Mouse (Mus musculus) heart, postnatal 0 days (tissue): Measurements from ENCODE around the gene Arid1b.

Source experiments
- CTCF ChIP-seq: IDR thresholded peaks from 2 replicates; pipeline ENCODE4 v1.5.1; 2016; ENCODE audit warnings: antibody characterized with exemption, control low read depth, low read depth
- EP300 ChIP-seq: IDR thresholded peaks from 2 replicates; pipeline ENCODE4 v1.6.1; 2016; ENCODE audit warnings: antibody characterized with exemption, low read depth

DNA sequence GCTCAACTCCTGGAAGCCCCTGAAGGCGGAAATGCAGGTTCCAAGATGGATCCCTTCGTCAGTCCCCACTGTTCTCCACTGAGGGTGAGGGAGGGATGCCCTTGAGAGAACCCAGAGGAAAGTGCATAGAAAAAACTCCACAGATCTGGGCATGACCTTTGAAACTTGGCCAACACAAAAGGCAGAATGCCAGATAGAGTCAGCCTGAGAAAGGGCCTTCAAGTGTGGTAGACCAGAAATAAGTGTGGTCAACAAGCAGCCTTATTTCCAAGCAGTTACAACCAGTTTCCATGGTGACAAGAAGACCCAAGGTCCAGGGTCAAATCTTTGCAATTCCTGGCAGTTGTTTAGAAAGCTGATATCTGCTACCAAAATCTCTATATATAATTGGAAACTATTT, 366.6 kb downstream of the Arid1b start:
- TF ChIP-seq EP300 (no peak), CTCF (no peak)
